Mouse (Mus musculus) CD4-positive naive resting alpha-beta T cell, adult 57 days (primary cell): ENCODE results near the gene Slc2a2. TPM values are rescaled to one million over a fixed set of nuclear protein-coding genes. Genes with fewer than 3 reads are reported as not detected.

Experiments
- total RNA-seq: library from RNA; stranded (reverse); gene quantifications from one replicate; pipeline ENCODE4 v1.2.4, GENCODE M21; 2023

Gene Slc2a2
- total RNA-seq, result not detected

DNA sequence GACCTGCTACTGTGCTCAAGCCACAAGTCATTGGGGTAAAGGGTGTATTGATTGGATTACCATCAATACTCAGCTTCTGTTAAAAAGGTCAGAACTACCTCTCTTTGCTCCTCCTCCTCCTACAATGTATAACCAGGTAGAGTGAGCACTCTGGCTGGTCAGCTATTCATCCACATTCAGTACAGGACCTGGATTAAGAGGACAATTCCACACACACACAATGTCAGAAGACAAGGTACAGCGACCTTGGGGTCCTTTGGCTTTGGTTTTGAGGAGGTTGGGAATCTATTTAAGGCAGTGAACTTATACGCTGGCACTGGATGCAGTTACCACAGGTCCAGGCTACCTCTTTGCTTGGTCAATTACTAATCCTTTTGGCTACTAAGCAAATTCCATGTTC, at the start of gene Slc2a2:
Gene Slc2a2, plus strand, starts transcription at position 107 of the 400 bp plus-strand sequence.

Other genes starting within 250 kb of the Slc2a2 start
- gene Eif5a2, start 83.4 kb downstream of the Slc2a2 start, total RNA-seq, result 4.6 TPM
- 371 TPM for gene Rpl22l1, start 107.5 kb downstream of the Slc2a2 start, total RNA-seq
- gene Gm1527, start 194.7 kb downstream of the Slc2a2 start, total RNA-seq, result not detected